Mouse (Mus musculus) embryo, embryonic 10.5 days (tissue): ENCODE data around the gene Cd3eap.

Experiments used
- DNase-seq: peaks from one replicate; pipeline ENCODE4 v3.0.0-alpha.2; 2015; ENCODE audit warnings: low spot score

Gene Cd3eap

GRCm38 (mm10) chr7:19331910-19332309 is 27.4 kb downstream of the Cd3eap start:
- DNase-seq = no peak

- no peak for DNase-seq
Observed at GRCm38 (mm10) chr7:19328425-19328824, 30.9 kb downstream of the Cd3eap start.

- no peak for DNase-seq
Observed at GRCm38 (mm10) chr7:19327782-19328181, 31.5 kb downstream of the Cd3eap start.

GRCm38 (mm10) chr7:19327128-19327527 is 32.2 kb downstream of the Cd3eap start:
- peak; percentile 92 for DNase-seq

GRCm38 (mm10) chr7:19326359-19326758 is 32.9 kb downstream of the Cd3eap start:
- peak; percentile 93 for DNase-seq

- no peak for DNase-seq
Observed at GRCm38 (mm10) chr7:19325262-19326199, 33.8 kb downstream of the Cd3eap start.

GRCm38 (mm10) chr7:19324221-19324620 is 35.1 kb downstream of the Cd3eap start:
- no peak for DNase-seq

GRCm38 (mm10) chr7:19322489-19322888 is 36.8 kb downstream of the Cd3eap start:
- DNase-seq = no peak

- DNase-seq = no peak
Observed at GRCm38 (mm10) chr7:19321464-19321863, 37.8 kb downstream of the Cd3eap start.

GRCm38 (mm10) chr7:19320637-19321036 is 38.6 kb downstream of the Cd3eap start:
- no peak for DNase-seq

- peak; percentile 98 for DNase-seq
Observed at GRCm38 (mm10) chr7:19319906-19320305, 39.4 kb downstream of the Cd3eap start.

GRCm38 (mm10) chr7:19319458-19319857 is 39.8 kb downstream of the Cd3eap start:
- no peak for DNase-seq

GRCm38 (mm10) chr7:19318676-19319075 is 40.6 kb downstream of the Cd3eap start:
- no peak for DNase-seq

GRCm38 (mm10) chr7:19318201-19318600 is 41.1 kb downstream of the Cd3eap start:
- no peak for DNase-seq

- DNase-seq = no peak
Observed at GRCm38 (mm10) chr7:19316451-19317161, 42.7 kb downstream of the Cd3eap start.

- DNase-seq = no peak
Observed at GRCm38 (mm10) chr7:19314033-19314432, 45.2 kb downstream of the Cd3eap start.

GRCm38 (mm10) chr7:19311991-19312390 is 47.3 kb downstream of the Cd3eap start:
- no peak for DNase-seq

- peak; percentile 97 for DNase-seq
Observed at GRCm38 (mm10) chr7:19309884-19310641, 49.2 kb downstream of the Cd3eap start, which contains the start of gene Fosb. Fosb (minus strand) TSS chr7:19310051.

GRCm38 (mm10) chr7:19309278-19309883 is 49.9 kb downstream of the Cd3eap start:
- DNase-seq = no peak

- DNase-seq = peak; percentile 97
Observed at GRCm38 (mm10) chr7:19308454-19309277, 50.6 kb downstream of the Cd3eap start.
